Mouse (Mus musculus) lung, postnatal 0 days (tissue): ENCODE results near the gene Smim1.

Experiments
- CTCF ChIP-seq: IDR thresholded peaks from 2 replicates; pipeline ENCODE4 v1.5.1; 2016; ENCODE audit warnings: antibody characterized with exemption, mild to moderate bottlenecking
- EP300 ChIP-seq: IDR thresholded peaks from 2 replicates; pipeline ENCODE4 v1.6.1; 2016; ENCODE audit warnings: antibody characterized with exemption, mild to moderate bottlenecking, control low read depth

- no peak for TF ChIP-seq EP300
- no peak for TF ChIP-seq CTCF
Measured at GRCm38 (mm10) chr4:153993505-153993904, 32.5 kb downstream of the Smim1 start.
